Mouse (Mus musculus) embryonic fibroblast, embryonic 13.5 days (primary cell): Measurements from ENCODE around the gene Mlph.

Experiments
- CTCF ChIP-seq: IDR thresholded peaks from 2 replicates; pipeline ENCODE4 v1.5.1; 2011; ENCODE audit warnings: mild to moderate bottlenecking, control low read depth, low read length, moderate library complexity, borderline replicate concordance; ENCODE audit not compliant: insufficient read depth
- POLR2A ChIP-seq: IDR thresholded peaks from 2 replicates; pipeline ENCODE4 v1.6.1; 2011; ENCODE audit warnings: low read depth, mild to moderate bottlenecking, control low read depth, low read length, moderate library complexity

GRCm38 (mm10) chr1:90933001-90933400 is 18.1 kb downstream of the Mlph start:
- TF ChIP-seq CTCF, result no peak
- TF ChIP-seq POLR2A, result no peak
